Mouse (Mus musculus): ENCODE measurements around the gene Olfr1388.
"Not testable (repeated sequence)": the region's sequence is repeated elsewhere in the genome, so short reads cannot be mapped to it uniquely, and the experiment has no call there.

Gene Olfr1388

DNA sequence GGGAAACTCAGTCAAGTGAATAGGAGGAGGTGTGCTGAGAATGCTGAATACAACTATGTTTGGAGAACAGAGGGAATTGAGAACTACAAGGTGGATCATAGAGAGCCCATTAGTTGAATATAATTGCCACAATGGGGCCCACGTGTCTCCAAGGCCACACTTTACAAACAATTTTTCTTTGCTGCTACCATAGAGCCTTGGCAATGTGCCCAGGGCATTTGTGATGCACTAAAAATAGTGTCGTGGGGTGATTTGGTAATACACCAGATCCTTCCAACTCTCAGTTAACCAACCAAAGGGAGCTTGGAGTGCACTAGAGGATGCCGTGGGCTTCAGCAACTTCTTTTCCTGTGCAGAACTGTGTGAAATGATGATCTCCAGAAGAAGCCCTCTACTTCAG, at the start of gene Olfr1388:
TSS of gene Olfr1388 (plus strand) at position 214 of the 400 bp plus-strand sequence.
- DNase-seq: no peak

DNA sequence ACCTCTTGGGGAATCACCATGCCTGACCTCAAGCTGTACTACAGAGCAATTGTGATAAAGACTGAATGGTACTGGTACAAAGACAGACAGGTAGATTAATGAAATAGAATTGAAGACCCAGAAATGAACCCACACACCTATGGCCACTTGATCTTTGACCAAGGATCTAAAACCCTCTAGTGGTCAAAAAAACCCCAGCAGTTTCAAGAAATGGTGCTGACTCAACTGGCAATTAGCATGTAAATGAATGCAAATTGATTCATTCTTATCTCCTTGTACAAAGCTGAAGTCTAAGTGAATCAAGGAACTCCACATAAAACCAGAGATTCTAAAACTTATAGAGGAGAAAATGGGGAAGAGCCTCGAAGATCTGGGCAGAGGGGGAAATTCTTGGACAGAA, 43.7 kb upstream of the Olfr1388 start:
- DNase-seq: not testable (repeated sequence)

DNA sequence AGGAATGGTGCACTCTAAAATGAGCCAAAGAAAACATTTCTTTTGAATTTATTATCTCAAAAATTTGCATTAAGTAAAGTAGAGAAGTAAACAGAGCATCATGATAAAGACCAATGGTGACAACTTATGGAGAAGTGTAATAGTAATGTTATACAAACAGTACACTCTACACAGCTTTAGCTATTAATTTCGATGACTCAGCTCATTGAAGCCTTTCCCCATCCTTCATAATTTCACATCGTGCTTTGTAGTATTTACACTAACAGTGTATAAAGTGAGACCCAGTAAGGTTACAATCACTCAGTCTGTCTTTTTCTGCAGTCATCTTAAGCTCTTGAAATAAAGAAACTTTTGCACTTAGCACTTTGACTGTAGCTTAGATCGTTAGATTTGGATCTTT, 29.6 kb upstream of the Olfr1388 start:
- no peak for DNase-seq

DNA sequence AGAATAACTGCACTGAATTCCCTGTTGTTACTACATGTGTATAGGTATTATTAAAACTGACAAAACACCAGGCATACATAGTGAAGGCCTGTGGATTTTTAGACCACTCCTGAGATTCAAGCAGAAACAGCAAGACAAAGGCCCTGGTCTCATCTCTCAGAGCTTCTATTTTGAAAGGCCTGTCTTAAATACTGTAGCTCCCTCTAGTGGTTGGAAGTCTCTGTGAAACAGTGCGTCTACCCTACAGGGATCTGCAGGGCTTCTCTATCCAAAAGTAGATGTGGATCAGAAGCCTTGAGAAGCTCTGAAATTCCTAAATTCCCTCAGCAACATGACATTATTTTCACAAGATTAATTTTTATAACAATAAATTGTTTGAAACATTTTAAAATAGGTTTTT, 25.9 kb upstream of the Olfr1388 start:
- no peak for DNase-seq

DNA sequence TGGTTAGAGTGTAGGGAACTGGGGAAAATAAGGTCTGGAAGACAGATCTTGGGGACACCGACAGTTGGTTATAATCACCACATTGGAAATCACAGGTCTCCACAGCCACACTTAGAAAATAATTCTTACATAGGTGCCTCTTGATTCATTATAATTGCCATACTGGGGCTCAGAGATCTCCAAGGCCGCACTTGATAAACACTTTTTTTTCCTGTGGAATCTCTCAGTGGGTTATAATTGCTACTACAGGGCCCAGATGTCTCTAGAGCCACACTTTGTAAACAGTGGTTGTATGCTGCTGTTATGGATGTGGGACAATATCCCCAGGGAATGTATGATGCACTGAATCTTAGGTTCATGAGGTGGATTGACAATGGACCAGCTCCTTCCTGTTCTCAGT, 13.7 kb upstream of the Olfr1388 start, which contains the start of gene Olfr1389:
TSS of gene Olfr1389 (plus strand) at position 301 of the 400 bp plus-strand sequence.
- no peak for DNase-seq

DNA sequence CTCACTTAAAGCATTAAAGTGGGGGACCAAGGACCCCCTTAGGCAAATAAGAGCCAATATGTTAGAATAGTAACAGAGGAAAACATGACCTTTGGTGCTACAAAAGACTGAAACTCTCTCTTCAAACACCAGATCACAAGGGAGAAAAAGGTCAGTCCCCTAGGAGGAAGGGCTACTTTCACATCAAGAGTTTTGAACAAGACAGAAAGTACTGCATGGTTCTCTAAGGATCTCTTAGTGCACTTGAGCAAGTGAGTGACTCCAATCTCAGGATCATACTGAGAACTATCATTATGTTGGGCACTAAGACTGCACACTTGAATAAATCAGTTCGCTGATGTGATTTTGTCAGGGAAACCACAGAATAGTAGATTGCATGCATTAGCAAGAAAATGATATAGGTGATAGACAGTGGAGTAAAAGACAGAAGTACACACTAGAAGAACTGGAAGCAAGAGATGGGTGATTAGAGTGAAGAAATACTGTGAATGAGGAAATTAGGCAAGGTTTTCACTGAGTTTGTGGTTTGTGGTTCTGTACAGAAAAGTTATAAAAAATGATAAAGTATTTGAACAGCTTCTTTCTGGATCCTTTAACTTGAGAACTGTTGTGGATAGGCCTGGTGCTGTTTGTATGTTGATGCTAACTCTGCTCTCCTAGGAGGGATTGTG, 11.0 kb upstream of the Olfr1388 start:
- no peak for DNase-seq

DNA sequence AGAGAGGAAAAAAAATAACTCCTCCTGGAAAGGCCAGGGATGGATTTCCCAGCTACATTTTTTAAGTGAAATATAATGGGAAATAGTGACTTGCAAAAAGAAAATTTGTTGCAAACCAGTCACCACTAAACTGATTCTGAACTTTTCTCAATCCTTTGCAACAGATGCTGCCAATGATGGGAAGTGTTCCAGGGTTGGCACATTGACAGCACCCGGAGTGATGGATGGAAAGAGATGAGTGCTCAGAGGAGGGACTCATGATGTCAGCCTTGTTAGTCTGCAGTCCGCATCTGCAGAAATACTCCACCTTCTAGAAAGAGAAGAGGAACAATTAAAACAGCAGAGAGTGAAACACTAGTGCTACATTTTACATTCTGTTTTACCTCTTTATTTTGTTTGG, 6.8 kb upstream of the Olfr1388 start:
- no peak for DNase-seq

DNA sequence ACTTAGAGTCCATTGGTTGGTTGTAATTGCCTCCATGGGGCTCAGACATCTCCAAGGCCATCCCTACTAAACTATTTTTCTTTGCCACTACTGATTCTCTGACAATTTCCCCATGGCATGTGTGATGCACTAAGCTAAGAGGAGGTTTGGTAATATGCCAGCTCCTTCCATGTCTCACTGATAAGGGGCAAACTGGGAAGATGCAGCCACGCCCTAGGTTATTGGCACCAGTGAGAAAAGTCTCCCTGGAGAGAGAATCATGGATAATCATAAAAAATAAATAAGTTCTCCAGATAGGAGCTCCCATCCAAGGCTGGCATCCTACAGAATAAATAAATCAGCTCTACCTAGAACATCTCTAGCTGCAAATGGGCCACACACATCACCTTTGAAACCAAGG, 18.6 kb downstream of the Olfr1388 start, which contains the start of gene Olfr1387:
TSS of gene Olfr1387 (plus strand) at position 301 of the 400 bp plus-strand sequence.
- no peak for DNase-seq

DNA sequence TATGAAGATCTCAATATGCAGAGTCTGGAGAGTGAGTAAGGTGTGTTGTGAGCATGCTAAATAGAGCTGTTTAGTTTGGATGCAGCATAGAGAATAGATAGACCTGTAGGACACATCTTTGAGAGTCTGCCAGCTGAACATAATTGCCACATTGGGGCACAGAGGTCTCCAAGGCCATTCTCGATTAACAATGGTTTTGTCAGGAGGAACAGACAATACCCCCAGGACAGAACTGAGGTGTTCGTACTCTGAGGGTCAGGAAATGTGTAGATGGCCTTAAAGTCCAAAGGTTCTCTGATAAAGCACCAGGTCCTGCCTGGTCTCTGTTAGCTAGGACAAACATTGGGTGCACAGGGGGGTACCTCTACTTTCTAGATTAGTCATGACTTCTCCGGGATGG, 28.3 kb downstream of the Olfr1388 start, which contains the start of gene Olfr1386:
TSS of gene Olfr1386 (plus strand) at position 301 of the 400 bp plus-strand sequence.
- DNase-seq: not testable (repeated sequence)

DNA sequence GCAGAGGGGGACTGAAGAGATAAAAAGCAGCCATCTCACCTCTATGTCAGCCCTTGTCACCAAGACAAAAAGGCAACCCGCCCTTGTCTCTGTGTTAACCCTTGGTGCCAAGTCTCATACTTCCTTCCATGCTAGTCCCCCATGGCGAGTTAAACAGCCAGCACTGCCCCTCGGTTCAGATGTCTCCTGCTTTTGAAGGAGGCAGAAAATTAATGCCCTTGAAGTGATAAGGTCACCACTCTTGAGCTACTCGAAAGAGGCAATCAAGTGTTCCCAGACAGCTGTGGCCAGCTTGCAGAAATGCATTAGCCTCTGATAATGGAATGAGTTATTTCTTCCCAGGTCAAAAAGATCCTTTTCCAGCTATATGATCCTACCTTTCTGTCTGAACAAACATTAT, 49.5 kb downstream of the Olfr1388 start:
- no peak for DNase-seq

DNA sequence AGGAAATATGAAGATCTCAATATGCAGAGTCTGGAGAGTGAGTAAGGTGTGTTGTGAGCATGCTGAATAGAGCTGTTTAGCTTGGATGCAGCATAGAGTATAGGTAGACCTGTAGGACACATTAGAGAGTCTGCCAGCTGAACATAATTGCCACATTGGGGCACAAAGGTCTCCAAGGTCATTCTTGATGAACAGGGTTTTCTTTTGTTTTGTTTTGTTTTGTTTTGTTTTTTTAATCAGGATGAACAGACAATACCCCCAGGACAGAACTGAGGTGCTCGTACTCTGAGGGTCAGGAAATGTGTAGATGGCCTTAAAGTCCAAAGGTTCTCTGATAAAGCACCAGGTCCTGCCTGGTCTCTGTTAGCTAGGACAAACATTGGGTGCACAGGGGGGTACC, 52.3 kb downstream of the Olfr1388 start, which contains the start of gene Olfr1385:
TSS of gene Olfr1385 (plus strand) at position 301 of the 400 bp plus-strand sequence.
- not testable (repeated sequence) for DNase-seq

Data from thymus, postnatal 4 days (tissue).